Mouse (Mus musculus): Measurements from ENCODE around the gene Sfta2. TPM values are rescaled to one million over a fixed set of nuclear protein-coding genes. Genes with fewer than 3 reads are reported as not detected.
A peak's percentile ranks its signal among the peaks of the same experiment; 100 is the strongest.

Sfta2 gene
- polyA plus RNA-seq, 1 experiment, result not detected

GRCm38 (mm10) chr17:35673416-35674035 is 72.2 kb downstream of the Sfta2 start, which contains the start of gene Gtf2h4:
Gtf2h4 (minus strand) TSS chr17:35673739.
- no peak for DNase-seq (ENCODE audit: low spot score)

DNA sequence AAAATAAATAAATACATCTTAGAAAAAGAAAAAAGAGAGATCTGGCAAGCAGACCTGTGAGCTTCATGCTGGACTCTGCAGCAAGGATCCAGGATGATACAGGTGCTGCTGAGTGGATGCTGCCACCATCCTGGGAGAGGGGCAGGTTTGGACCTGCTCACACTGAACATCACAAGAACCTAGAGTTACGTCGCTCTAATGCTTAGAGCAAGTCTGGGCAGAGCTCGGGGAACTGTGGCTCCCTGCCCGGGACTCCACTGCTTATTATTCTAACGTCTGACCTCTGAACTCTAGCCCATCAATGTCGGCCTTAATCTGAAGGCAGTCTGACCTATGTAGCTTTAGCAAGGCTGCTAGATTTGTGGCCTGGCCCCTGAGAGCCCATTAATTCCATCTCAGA is 79.2 kb downstream of the Sfta2 start:
- DNase-seq (ENCODE audit: low spot score), result no peak

GRCm38 (mm10) chr17:35681986-35682385 is 80.6 kb downstream of the Sfta2 start:
- no peak for DNase-seq (ENCODE audit: low spot score)

- no peak for DNase-seq (ENCODE audit: low spot score)
Observed at GRCm38 (mm10) chr17:35685061-35685460, 83.7 kb downstream of the Sfta2 start.

- no peak for DNase-seq (ENCODE audit: low spot score)
Observed at GRCm38 (mm10) chr17:35688347-35689175, 87.2 kb downstream of the Sfta2 start.

DNA sequence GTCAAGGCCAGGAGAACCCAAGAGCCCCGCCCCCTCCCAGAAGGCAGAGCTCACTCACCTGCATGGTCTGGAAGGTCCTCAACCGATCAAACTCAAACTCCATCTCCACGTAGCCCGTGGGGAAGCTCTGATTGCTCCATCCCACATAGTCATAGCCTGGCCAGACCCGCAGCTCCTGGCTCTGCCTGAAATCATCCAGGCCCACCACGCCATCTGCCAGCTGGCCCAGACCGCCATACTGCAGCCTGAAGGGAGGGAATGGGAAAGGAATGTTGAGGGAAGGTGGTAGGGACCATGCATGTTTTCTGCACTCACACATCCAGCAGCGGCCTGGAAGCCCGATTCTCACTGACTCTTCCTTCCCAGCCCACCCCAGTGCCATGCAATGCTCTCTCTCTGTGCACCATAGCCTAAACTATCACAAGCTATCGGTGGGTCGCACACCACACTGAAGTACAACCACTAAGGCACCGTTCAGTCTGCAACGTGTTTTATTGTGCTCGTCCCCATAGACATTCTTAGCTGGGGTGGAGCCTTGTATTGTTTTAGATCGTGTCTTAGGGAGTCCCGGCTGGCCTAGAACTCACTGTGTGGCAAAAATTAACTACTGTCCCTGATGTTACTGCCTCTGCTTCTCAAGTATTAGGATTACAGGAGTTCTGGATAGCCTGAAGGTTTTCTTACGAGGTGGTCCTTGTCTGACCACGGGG is 88.7 kb downstream of the Sfta2 start:
- DNase-seq (ENCODE audit: low spot score), result no peak

DNA sequence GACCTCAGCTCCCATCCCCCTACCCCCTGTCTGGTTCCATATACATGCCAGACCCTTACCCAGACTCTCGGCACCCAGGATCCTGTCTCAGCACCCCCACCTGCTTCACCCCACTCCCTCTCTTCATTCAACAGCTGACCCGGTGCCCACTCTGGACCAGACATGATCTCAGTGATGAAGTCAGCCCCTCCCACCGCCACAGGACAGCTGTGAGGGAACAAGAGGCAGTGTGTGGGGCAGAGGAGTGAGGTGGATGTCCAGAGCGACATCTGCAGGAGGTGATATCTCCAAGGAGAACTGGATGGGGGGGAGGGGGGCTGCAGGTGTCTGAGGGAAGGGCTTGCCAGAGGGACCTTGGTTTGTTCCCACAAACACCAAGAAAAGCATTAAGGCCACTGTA is 90.5 kb downstream of the Sfta2 start:
- no peak for DNase-seq (ENCODE audit: low spot score)

- DNase-seq (ENCODE audit: low spot score), result no peak
Observed at GRCm38 (mm10) chr17:35692368-35692767, 91.0 kb downstream of the Sfta2 start.

DNA sequence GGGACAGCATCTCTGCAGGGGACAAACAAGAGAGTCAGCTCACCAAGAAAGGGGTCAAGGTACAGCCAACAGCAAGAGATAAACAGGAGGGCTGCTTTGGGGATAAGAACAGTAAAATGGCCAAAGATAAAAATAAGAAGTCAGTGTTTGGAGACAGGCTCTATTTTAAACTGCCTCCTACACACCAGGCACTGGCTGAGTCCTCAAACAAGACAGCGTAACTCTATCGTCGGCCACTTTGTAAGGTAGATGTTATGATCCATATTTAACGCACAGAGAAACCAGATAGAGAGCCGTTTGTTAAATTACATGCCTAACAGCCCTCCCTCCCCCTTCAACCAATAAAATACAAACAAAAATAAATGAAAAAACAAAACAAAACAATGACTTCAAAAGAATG is 92.6 kb downstream of the Sfta2 start:
- DNase-seq (ENCODE audit: low spot score), result no peak

GRCm38 (mm10) chr17:35695289-35695688 is 93.9 kb downstream of the Sfta2 start:
- no peak for DNase-seq (ENCODE audit: low spot score)

DNA sequence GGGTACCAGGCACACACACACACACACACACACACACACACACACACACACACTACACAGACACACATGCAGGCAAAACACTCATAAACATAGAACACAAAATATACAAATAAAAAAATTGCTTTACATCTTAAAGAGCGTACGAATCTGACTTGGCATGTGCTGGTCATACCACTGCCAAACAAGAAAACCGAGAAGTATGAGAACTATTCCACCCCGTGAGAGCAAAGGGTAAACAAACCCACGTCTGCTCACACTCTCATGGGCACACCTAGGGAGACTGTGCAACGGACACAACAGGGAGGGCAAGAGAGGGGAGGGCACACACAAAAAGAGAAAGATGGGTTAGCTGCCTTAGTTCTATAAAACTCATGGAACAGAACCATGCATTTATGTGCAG is 95.3 kb downstream of the Sfta2 start:
- DNase-seq (ENCODE audit: low spot score), result no peak

DNA sequence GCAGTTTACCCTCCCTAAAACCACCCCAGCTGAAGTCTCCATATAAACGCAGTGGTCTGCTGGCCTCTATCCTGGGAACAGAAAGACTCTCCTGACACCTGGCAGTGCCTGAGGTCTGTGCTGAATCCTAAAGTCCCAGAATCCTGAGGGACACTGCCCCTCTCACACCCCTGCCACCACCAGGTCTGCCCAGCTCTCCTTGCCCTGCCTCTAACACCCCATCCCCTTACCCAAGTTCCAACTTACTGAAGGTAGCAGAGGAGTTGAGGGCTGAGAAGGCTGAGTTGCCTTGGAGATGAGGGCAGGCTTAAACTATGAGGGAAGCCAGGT is 96.0 kb downstream of the Sfta2 start:
- no peak for DNase-seq (ENCODE audit: low spot score)

GRCm38 (mm10) chr17:35697759-35698500 is 96.6 kb downstream of the Sfta2 start:
- no peak for DNase-seq (ENCODE audit: low spot score)

- no peak for DNase-seq (ENCODE audit: low spot score)
Observed at GRCm38 (mm10) chr17:35698501-35698883, 97.1 kb downstream of the Sfta2 start.

- peak; percentile 77 for DNase-seq (ENCODE audit: low spot score)
Observed at GRCm38 (mm10) chr17:35699919-35700318, 98.6 kb downstream of the Sfta2 start.

Other genes with a start within 250 kb of the Sfta2 start
- gene H2-Q4, start 221.9 kb upstream of the Sfta2 start, polyA plus RNA-seq (2012; rRNA removed), result 69.6 and 78.7 TPM in 2 replicates
- gene H2-Q6, start 176.7 kb upstream of the Sfta2 start, polyA plus RNA-seq (2012; rRNA removed), result 31.9 and 38.8 TPM in 2 replicates
- 56.1 and 64.7 TPM in 2 replicates for gene H2-Q7, start 162.4 kb upstream of the Sfta2 start, polyA plus RNA-seq (2012; rRNA removed)
- 0.80 and 1.4 TPM in 2 replicates for gene H2-Q10, start 131.5 kb upstream of the Sfta2 start, polyA plus RNA-seq (2012; rRNA removed)
- gene Pou5f1, start 95.5 kb upstream of the Sfta2 start, polyA plus RNA-seq (2012; rRNA removed), result not detected in 2 replicates
- gene Tcf19, start 84.7 kb upstream of the Sfta2 start, polyA plus RNA-seq (2012; rRNA removed), result 9.6 and 11.5 TPM in 2 replicates
- 15.3 and 16.2 TPM in 2 replicates for gene Cchcr1, start 84.4 kb upstream of the Sfta2 start, polyA plus RNA-seq (2012; rRNA removed)
- 0.12 and 0.15 TPM in 2 replicates for gene Psors1c2, start 68.3 kb upstream of the Sfta2 start, polyA plus RNA-seq (2012; rRNA removed)
- 0.56 and 1.1 TPM in 2 replicates for gene Cdsn, start 49.4 kb upstream of the Sfta2 start, polyA plus RNA-seq (2012; rRNA removed)
- not detected in 2 replicates for gene 2300002M23Rik, start 34.1 kb upstream of the Sfta2 start, polyA plus RNA-seq (2012; rRNA removed)
- gene Gm9573, start 25.1 kb downstream of the Sfta2 start, polyA plus RNA-seq (2012; rRNA removed), result not detected in 2 replicates
- 0.04 and 0.07 TPM in 2 replicates for gene Mucl3, start 42.1 kb downstream of the Sfta2 start, polyA plus RNA-seq (2012; rRNA removed)
- gene Vars2, start 66.0 kb downstream of the Sfta2 start, polyA plus RNA-seq (2012; rRNA removed), result 21.3 and 21.8 TPM in 2 replicates
- gene Gtf2h4, start 72.2 kb downstream of the Sfta2 start, polyA plus RNA-seq (2012; rRNA removed), result 19.8 and 22.4 TPM in 2 replicates
- gene Ddr1, start 103.1 kb downstream of the Sfta2 start, polyA plus RNA-seq (2012; rRNA removed), result 20.2 and 28.6 TPM in 2 replicates
- 55.3 and 73.7 TPM in 2 replicates for gene Ier3, start 220.1 kb downstream of the Sfta2 start, polyA plus RNA-seq (2012; rRNA removed)
- gene Flot1, start 221.7 kb downstream of the Sfta2 start, polyA plus RNA-seq (2012; rRNA removed), result 156 and 192 TPM in 2 replicates
- 257 TPM in 2 replicates for gene Tubb5, start 236.8 kb downstream of the Sfta2 start, polyA plus RNA-seq (2012; rRNA removed)
- gene Mdc1, start 240.0 kb downstream of the Sfta2 start, polyA plus RNA-seq (2012; rRNA removed), result 10.4 and 14.2 TPM in 2 replicates